Mouse (Mus musculus) megakaryocyte, embryonic 14.5 days (primary cell): ENCODE measurements around the gene Nsd2. TPM values are rescaled to one million over a fixed set of nuclear protein-coding genes. Genes with fewer than 3 reads are reported as not detected.

Experiments
- H3K27me3 ChIP-seq: replicated peaks from 2 replicates; pipeline ENCODE3; 2012; ENCODE audit warnings: inconsistent platforms
- H3K36me3 ChIP-seq: replicated peaks from 2 replicates; pipeline ENCODE3; 2012; ENCODE audit warnings: low read length, inconsistent platforms, mixed read lengths
- H3K4me1 ChIP-seq: 2 replicates; pipeline ENCODE4 v1.6.1; 2012; ENCODE audit warnings: inconsistent platforms
- H3K4me3 ChIP-seq: replicated peaks from 2 replicates; pipeline ENCODE3; 2012; ENCODE audit warnings: moderate library complexity, mild to moderate bottlenecking, inconsistent platforms
- H3K9me3 ChIP-seq: 2 replicates; pipeline ENCODE4 v1.6.1; 2012; ENCODE audit warnings: inconsistent platforms
- FLI1 ChIP-seq: IDR thresholded peaks from 2 replicates; pipeline ENCODE4 v1.6.1; 2012; ENCODE audit warnings: low read length, inconsistent platforms, mixed read lengths
- GATA1 ChIP-seq: IDR thresholded peaks from 3 replicates; pipeline ENCODE4 v1.6.1; 2012; ENCODE audit warnings: mixed read lengths, low read length, inconsistent platforms, borderline replicate concordance
- polyA plus RNA-seq: library from polyadenylated mRNA; stranded (reverse); fragments of >175 nt; gene quantifications from 2 replicates; pipeline ENCODE4 v1.2.3, GENCODE M21; 2012; ENCODE audit warnings: low replicate concordance; ENCODE audit not compliant: insufficient read depth

Nsd2 gene
- 2.4 and 3.3 TPM in 2 replicates for polyA plus RNA-seq

GRCm38 (mm10) chr5:33819876-33820732, at the start of gene Nsd2:
Nsd2 (plus strand) TSS chr5:33820725.
- H3K4me1 ChIP-seq, result peaks cover 43% of the 10 kb centered on the region
- peaks cover 19% of the 10 kb centered on the region for H3K27me3 ChIP-seq
- no peaks in the 10 kb centered on the region for H3K36me3 ChIP-seq
- H3K9me3 ChIP-seq, result no peaks in the 10 kb centered on the region
- no peak for TF ChIP-seq FLI1
- TF ChIP-seq GATA1, result no peak
- H3K4me3 ChIP-seq, result peak within 1 kb of the TSS; percentile 96

GRCm38 (mm10) chr5:33777195-33777594, 43.3 kb upstream of the Nsd2 start:
- TF ChIP-seq GATA1, result no peak
- TF ChIP-seq FLI1, result no peak
- Histone ChIP-seq H3K27me3 (no peaks in the 10 kb centered on the region), H3K4me1 (peaks cover 69% of the 10 kb centered on the region), H3K9me3 (no peaks in the 10 kb centered on the region), H3K36me3 (peaks cover 60% of the 10 kb centered on the region), H3K4me3 (no peak overlapping the region)

- Histone ChIP-seq H3K27me3 (no peaks in the 10 kb centered on the region), H3K4me1 (peaks cover 55% of the 10 kb centered on the region), H3K9me3 (0 out of 2 replicates have a peak, but pooled peaks cover 3% of the 10 kb centered on the region), H3K4me3 (peak overlapping the region; percentile 94), H3K36me3 (peaks cover 18% of the 10 kb centered on the region)
- TF ChIP-seq GATA1, result no peak
- TF ChIP-seq FLI1, result no peak
Measured at GRCm38 (mm10) chr5:33781964-33782344, 38.6 kb upstream of the Nsd2 start.

- Histone ChIP-seq H3K9me3 (0 out of 2 replicates have a peak, but pooled peaks cover 3% of the 10 kb centered on the region), H3K4me1 (peaks cover 52% of the 10 kb centered on the region), H3K36me3 (peaks cover 13% of the 10 kb centered on the region), H3K27me3 (no peaks in the 10 kb centered on the region), H3K4me3 (peak within 1 kb of the TSS; percentile 94)
- TF ChIP-seq FLI1, result no peak
- TF ChIP-seq GATA1, result no peak
Measured at GRCm38 (mm10) chr5:33782345-33782998, 38.1 kb upstream of the Nsd2 start, which contains the start of gene Letm1. Letm1 (minus strand) TSS chr5:33782817.

- no peaks in the 10 kb centered on the region for H3K27me3 ChIP-seq
- H3K36me3 ChIP-seq, result peaks cover 8% of the 10 kb centered on the region
- H3K9me3 ChIP-seq, result 0 out of 2 replicates have a peak, but pooled peaks cover 3% of the 10 kb centered on the region
- TF ChIP-seq FLI1 (no peak), GATA1 (no peak)
- peaks cover 48% of the 10 kb centered on the region for H3K4me1 ChIP-seq
- H3K4me3 ChIP-seq, result peak overlapping the region; percentile 94
Measured at GRCm38 (mm10) chr5:33782999-33783390, 37.5 kb upstream of the Nsd2 start.

- peaks cover 27% of the 10 kb centered on the region for H3K27me3 ChIP-seq
- 0 out of 2 replicates have a peak, but pooled peaks cover 4% of the 10 kb centered on the region for H3K4me1 ChIP-seq
- TF ChIP-seq FLI1 (no peak), GATA1 (no peak)
- peaks cover 27% of the 10 kb centered on the region for H3K9me3 ChIP-seq
- H3K36me3 ChIP-seq, result no peaks in the 10 kb centered on the region
- H3K4me3 ChIP-seq, result no peak overlapping the region
Measured at GRCm38 (mm10) chr5:33791912-33792643, 28.4 kb upstream of the Nsd2 start.

- Histone ChIP-seq H3K27me3 (peaks cover 22% of the 10 kb centered on the region), H3K9me3 (peaks cover 30% of the 10 kb centered on the region), H3K4me1 (peaks cover 7% of the 10 kb centered on the region; the same call in 1 of the 2 replicates), H3K4me3 (no peak overlapping the region), H3K36me3 (no peaks in the 10 kb centered on the region)
- TF ChIP-seq GATA1, result no peak
Measured at GRCm38 (mm10) chr5:33803337-33803736, 17.2 kb upstream of the Nsd2 start.

- peaks cover 4% of the 10 kb centered on the region for H3K4me1 ChIP-seq
- H3K4me3 ChIP-seq, result no peak overlapping the region
- peaks cover 19% of the 10 kb centered on the region for H3K27me3 ChIP-seq
- no peaks in the 10 kb centered on the region for H3K36me3 ChIP-seq
- peaks cover 24% of the 10 kb centered on the region for H3K9me3 ChIP-seq
- TF ChIP-seq GATA1 (no peak), FLI1 (no peak)
Measured at GRCm38 (mm10) chr5:33811519-33811918, 9.0 kb upstream of the Nsd2 start.

- Histone ChIP-seq H3K27me3 (peaks cover 26% of the 10 kb centered on the region), H3K4me3 (no peak overlapping the region), H3K36me3 (no peaks in the 10 kb centered on the region), H3K4me1 (peaks cover 27% of the 10 kb centered on the region), H3K9me3 (peaks cover 14% of the 10 kb centered on the region)
- TF ChIP-seq FLI1, result no peak
- no peak for TF ChIP-seq GATA1
Measured at GRCm38 (mm10) chr5:33816008-33816725, 4.4 kb upstream of the Nsd2 start.
